Mouse (Mus musculus) heart, adult 2 months (tissue): ENCODE results near the gene Olfr545. TPM values are rescaled to one million over a fixed set of nuclear protein-coding genes. Genes with fewer than 3 reads are reported as not detected.

ENCODE experiments used
- DNase-seq, 2 experiments: peaks; one replicate each; pipeline ENCODE4 v3.0.0; 2021
- H3K27ac ChIP-seq: fragments of 200-600 bp; 2 replicates; pipeline ENCODE4 v1.8.1; 2022
- H3K27me3 ChIP-seq: fragments of 200-500 bp; 2 replicates; pipeline ENCODE4 v1.6.1; 2012; ENCODE audit warnings: mild to moderate bottlenecking, low read length, inconsistent platforms, mixed read lengths; ENCODE audit not compliant: control insufficient read depth, insufficient read depth
- H3K36me3 ChIP-seq: fragments of 200-500 bp; 2 replicates; pipeline ENCODE4 v1.6.1; 2012; ENCODE audit warnings: low read length, inconsistent platforms; ENCODE audit not compliant: control insufficient read depth, insufficient read depth
- H3K4me1 ChIP-seq: fragments of 200-500 bp; 2 replicates; pipeline ENCODE4 v1.6.1; 2011; ENCODE audit warnings: low read length; ENCODE audit not compliant: control insufficient read depth, insufficient read depth
- H3K4me3 ChIP-seq: fragments of 200-600 bp; 2 replicates; pipeline ENCODE4 v1.8.1; 2022
- H3K79me2 ChIP-seq: fragments of 200-500 bp; replicated peaks from 2 replicates; pipeline ENCODE4 v1.6.1; 2012; ENCODE audit warnings: mild to moderate bottlenecking, inconsistent platforms, low read length, moderate library complexity, mixed read lengths; ENCODE audit not compliant: control insufficient read depth, insufficient read depth
- H3K9ac ChIP-seq: fragments of 200-500 bp; 2 replicates; pipeline ENCODE4 v1.6.1; 2012; ENCODE audit warnings: low read depth, mild to moderate bottlenecking, control low read depth, inconsistent platforms, low read length, mixed read lengths
- CTCF ChIP-seq: fragments of 200-600 bp; IDR thresholded peaks from 2 replicates; pipeline ENCODE4 v1.8.1; 2022; ENCODE audit warnings: antibody characterized with exemption, mild to moderate bottlenecking, moderate library complexity
- EP300 ChIP-seq: fragments of 200-500 bp; IDR thresholded peaks from 2 replicates; pipeline ENCODE4 v1.6.1; 2011; ENCODE audit warnings: low read depth, low read length, control low read depth; ENCODE audit not compliant: insufficient read depth
- POLR2A ChIP-seq: fragments of 200-500 bp; IDR thresholded peaks from 2 replicates; pipeline ENCODE4 v1.6.1; 2011; ENCODE audit warnings: mild to moderate bottlenecking, low read depth, low read length, control low read depth; ENCODE audit not compliant: insufficient read depth
- whole genome bisulfite sequencing: fragments of 180-500 bp; shearing (Covaris S2); methylation state at CpG from one replicate; pipeline ENCODE4 v1.1.7; 2018; 5-methylcytosine and 5-hydroxymethylcytosine counted together
- intact Hi-C: fragments of 180-260 bp; cut with DNase I; formaldehyde crosslinking; loops from one replicate; pipeline ENCODE4 v1.15.1; 2025
- polyA plus RNA-seq: library from polyadenylated mRNA; depleted of rRNA; stranded (reverse); fragments of >200 nt; gene quantifications from 2 replicates; pipeline ENCODE4 v1.2.3, GENCODE M21; 2012
- total RNA-seq, 2 experiments: library from RNA; stranded (reverse); gene quantifications; 2 replicates each; pipeline ENCODE4 v1.2.3; 2021

Gene Olfr545
- total and polyA plus RNA-seq, 3 experiments = not detected

GRCm38 (mm10) chr7:102477377-102477776 is 22.0 kb downstream of the Olfr545 start:
- no peak for DNase-seq
- Histone ChIP-seq H3K9ac (no peak overlapping the region), H3K4me1 (peaks cover 3% of the 10 kb centered on the region), H3K27me3 (no peaks in the 10 kb centered on the region), H3K27ac (no peak overlapping the region), H3K36me3 (no peaks in the 10 kb centered on the region), H3K4me3 (no peak overlapping the region), H3K79me2 (no peaks in the 10 kb centered on the region)
- intact Hi-C loops = no loop called here
- WGBS = 79% methylated on average over 11 of the region's 11 CpGs
- no peak for TF ChIP-seq POLR2A
- no peak for TF ChIP-seq CTCF
- TF ChIP-seq EP300 = no peak

DNA sequence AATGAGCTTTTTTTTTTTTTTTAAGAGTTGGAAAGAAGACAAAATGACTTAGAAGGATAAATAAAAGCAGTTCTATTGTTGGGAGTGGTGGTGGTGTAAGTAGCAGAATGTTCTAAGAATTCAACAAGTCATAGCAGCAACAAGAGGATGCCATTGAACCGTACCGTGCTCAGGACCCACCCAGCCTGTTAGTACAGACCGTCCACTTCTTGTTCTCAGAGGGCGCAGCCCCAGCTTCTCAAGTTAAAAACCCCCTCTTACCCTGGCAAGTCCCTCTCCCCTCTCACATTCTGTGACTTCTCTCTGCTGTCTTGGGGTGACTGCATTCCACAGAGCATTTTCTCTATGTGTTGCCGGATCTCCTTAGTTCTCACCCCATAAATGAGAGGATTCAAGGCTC is 22.8 kb downstream of the Olfr545 start:
- TF ChIP-seq POLR2A (no peak), EP300 (no peak), CTCF (no peak)
- Histone ChIP-seq H3K79me2 (no peaks in the 10 kb centered on the region), H3K9ac (no peak overlapping the region), H3K27ac (no peak overlapping the region), H3K36me3 (no peaks in the 10 kb centered on the region), H3K27me3 (no peaks in the 10 kb centered on the region), H3K4me3 (no peak overlapping the region), H3K4me1 (peaks cover 3% of the 10 kb centered on the region)
- 96% methylated on average over 5 of the region's 5 CpGs for WGBS
- intact Hi-C loops = no loop called here
- DNase-seq = no peak

DNA sequence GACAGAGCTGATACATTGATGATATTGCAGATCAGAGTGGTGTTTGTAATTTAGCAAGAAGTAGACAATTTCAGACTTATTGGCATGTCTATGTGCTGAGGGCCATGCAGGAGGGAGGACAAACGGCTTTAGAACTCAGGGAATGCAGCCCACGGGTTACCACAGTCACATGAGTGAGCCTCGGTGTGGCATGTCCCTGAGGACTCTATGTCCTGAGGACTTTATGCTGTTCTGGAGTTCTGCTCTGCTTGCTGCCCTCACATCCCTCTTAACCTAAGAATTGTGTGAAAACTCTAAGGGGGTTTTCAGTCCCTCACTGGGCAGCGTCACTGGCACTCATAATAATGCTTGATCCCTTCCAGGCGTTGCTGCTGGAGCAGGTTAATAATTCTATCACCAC is 26.7 kb downstream of the Olfr545 start:
- no peaks in the 10 kb centered on the region for H3K27me3 ChIP-seq
- 38% methylated on average over 5 of the region's 5 CpGs for WGBS
- no peaks in the 10 kb centered on the region; the same call in 1 of the 2 replicates for H3K36me3 ChIP-seq
- no peaks in the 10 kb centered on the region for H3K4me1 ChIP-seq
- H3K4me3 ChIP-seq = no peak overlapping the region
- no peak overlapping the region for H3K9ac ChIP-seq
- no peak for DNase-seq
- no peaks in the 10 kb centered on the region for H3K79me2 ChIP-seq
- H3K27ac ChIP-seq = no peak overlapping the region
- intact Hi-C loops = no loop called here
- TF ChIP-seq CTCF (no peak), EP300 (no peak), POLR2A (no peak)

- no peaks in the 10 kb centered on the region for H3K79me2 ChIP-seq
- H3K36me3 ChIP-seq = peaks cover 2% of the 10 kb centered on the region; the same call in 1 of the 2 replicates
- intact Hi-C loops = no loop called here
- no peaks in the 10 kb centered on the region for H3K27me3 ChIP-seq
- no peaks in the 10 kb centered on the region for H3K4me1 ChIP-seq
- no peak for DNase-seq
- H3K4me3 ChIP-seq = no peak overlapping the region
- no peak overlapping the region for H3K27ac ChIP-seq
- TF ChIP-seq POLR2A (no peak), EP300 (no peak), CTCF (no peak)
- 83% methylated on average over 8 of the region's 8 CpGs for WGBS
- no peak overlapping the region for H3K9ac ChIP-seq
Measured at GRCm38 (mm10) chr7:102467566-102467965, 31.8 kb downstream of the Olfr545 start.

DNA sequence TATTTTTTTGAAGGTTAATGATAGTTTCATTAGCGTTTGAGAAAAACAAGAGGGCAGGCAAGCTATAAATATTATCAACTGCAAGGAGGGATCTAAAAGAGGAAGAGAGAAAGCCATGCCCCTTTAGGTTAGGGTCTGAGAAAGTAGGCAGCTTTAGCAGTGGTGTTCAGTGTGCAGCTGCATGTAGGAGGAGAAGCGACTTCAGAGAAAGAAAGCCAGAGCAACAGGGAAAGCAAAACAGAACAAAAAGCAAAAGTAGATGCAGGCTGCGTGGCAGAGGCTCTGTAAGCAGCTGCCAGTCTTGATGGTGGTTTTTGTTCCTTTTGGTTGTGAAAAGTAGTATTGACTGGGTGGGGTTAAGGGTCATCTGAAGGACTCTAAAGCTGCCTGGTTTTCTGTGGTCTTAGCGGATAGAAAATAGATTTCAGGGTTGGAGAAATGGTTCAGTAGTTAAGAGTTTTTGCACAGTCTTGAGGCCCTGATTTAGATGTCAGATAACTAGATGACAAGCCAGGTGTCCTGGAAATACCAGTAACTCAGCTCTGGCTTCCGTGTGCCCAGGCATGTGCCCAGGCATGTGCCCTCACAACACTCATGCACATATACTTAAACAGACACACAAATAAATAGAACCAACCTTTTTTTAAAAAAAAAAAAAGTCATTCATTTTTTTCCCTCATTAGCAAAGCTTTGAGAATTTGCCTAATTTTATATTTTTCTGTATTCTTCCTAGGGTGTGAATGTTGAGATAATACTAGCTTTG is 40.6 kb downstream of the Olfr545 start:
- TF ChIP-seq CTCF = no peak
- no peak for TF ChIP-seq EP300
- no peak for TF ChIP-seq POLR2A
- Histone ChIP-seq H3K27me3 (no peaks in the 10 kb centered on the region), H3K27ac (no peak overlapping the region), H3K36me3 (no peaks in the 10 kb centered on the region), H3K9ac (no peak overlapping the region), H3K4me1 (no peaks in the 10 kb centered on the region), H3K79me2 (no peaks in the 10 kb centered on the region), H3K4me3 (no peak overlapping the region)
- intact Hi-C loops = no loop called here
- no peak for DNase-seq
- WGBS = 82% methylated on average over 5 of the region's 5 CpGs

- intact Hi-C loops = no loop called here
- DNase-seq = no peak
- H3K27ac ChIP-seq = no peak overlapping the region
- no peak overlapping the region for H3K4me3 ChIP-seq
- TF ChIP-seq POLR2A (no peak), EP300 (no peak), CTCF (no peak)
- no peaks in the 10 kb centered on the region for H3K4me1 ChIP-seq
- no peaks in the 10 kb centered on the region for H3K27me3 ChIP-seq
- H3K9ac ChIP-seq = no peak overlapping the region
- WGBS = 92% methylated on average over 9 of the region's 9 CpGs
- no peaks in the 10 kb centered on the region; the same call in 1 of the 2 replicates for H3K79me2 ChIP-seq
- H3K36me3 ChIP-seq = no peaks in the 10 kb centered on the region
Measured at GRCm38 (mm10) chr7:102446438-102446837, 52.9 kb downstream of the Olfr545 start.
